Mouse (Mus musculus) thymus, adult 2 months (tissue): ENCODE data around the gene Olfr459. TPM values are rescaled to one million over a fixed set of nuclear protein-coding genes. Genes with fewer than 3 reads are reported as not detected.

Experiments used
- DNase-seq: peaks from one replicate; pipeline ENCODE4 v3.0.0; 2021
- H3K27ac ChIP-seq: fragments of 200-500 bp; 2 replicates; pipeline ENCODE4 v1.5.1; 2012; ENCODE audit warnings: low read length, control low read depth; ENCODE audit not compliant: control insufficient read depth, insufficient read depth
- H3K27me3 ChIP-seq: fragments of 200-500 bp; 2 replicates; pipeline ENCODE4 v1.6.1; 2012; ENCODE audit warnings: mild to moderate bottlenecking, low read length, moderate library complexity, mixed read lengths; ENCODE audit not compliant: control insufficient read depth, insufficient read depth
- H3K36me3 ChIP-seq: fragments of 200-500 bp; 2 replicates; pipeline ENCODE4 v1.6.1; 2012; ENCODE audit warnings: mild to moderate bottlenecking, low read length, moderate library complexity; ENCODE audit not compliant: control insufficient read depth, insufficient read depth
- H3K4me1 ChIP-seq: fragments of 200-500 bp; replicated peaks from 2 replicates; pipeline ENCODE4 v1.6.1; 2012; ENCODE audit warnings: low read length; ENCODE audit not compliant: control insufficient read depth, insufficient read depth
- H3K4me3 ChIP-seq: fragments of 200-500 bp; 2 replicates; pipeline ENCODE4 v1.5.1; 2012; ENCODE audit warnings: mild to moderate bottlenecking, low read length, control low read depth, moderate library complexity; ENCODE audit not compliant: control insufficient read depth, insufficient read depth
- CTCF ChIP-seq: fragments of 200-500 bp; IDR thresholded peaks from 2 replicates; pipeline ENCODE4 v1.5.1; 2012; ENCODE audit warnings: mild to moderate bottlenecking, control low read depth, low read length, moderate library complexity, borderline replicate concordance; ENCODE audit not compliant: control insufficient read depth, poor library complexity, insufficient read depth; ENCODE audit errors: extremely low read depth
- POLR2A ChIP-seq: fragments of 200-500 bp; IDR thresholded peaks from 2 replicates; pipeline ENCODE4 v1.6.1; 2012; ENCODE audit warnings: mild to moderate bottlenecking, low read length, control low read depth, moderate library complexity; ENCODE audit not compliant: control insufficient read depth, poor library complexity, insufficient read depth; ENCODE audit errors: extremely low read depth
- WGBS: fragments of 180-500 bp; shearing (Covaris S2); methylation state at CpG from one replicate; pipeline ENCODE4 v1.1.7; 2018; 5-methylcytosine and 5-hydroxymethylcytosine counted together
- polyA plus RNA-seq: library from polyadenylated mRNA; depleted of rRNA; stranded (reverse); fragments of >200 nt; gene quantifications from 2 replicates; pipeline ENCODE4 v1.2.3, GENCODE M21; 2012; rRNA removed

Olfr459 gene
- polyA plus RNA-seq, 1 experiment: not detected

GRCm38 (mm10) chr6:41741101-41741500, 33.9 kb downstream of the Olfr459 start:
- Histone ChIP-seq H3K4me3 (no peak overlapping the region), H3K27ac (no peak overlapping the region), H3K4me1 (no peaks in the 10 kb centered on the region), H3K27me3 (no peaks in the 10 kb centered on the region), H3K36me3 (no peaks in the 10 kb centered on the region)
- DNase-seq: no peak
- no peak for TF ChIP-seq CTCF

- Histone ChIP-seq H3K27me3 (no peaks in the 10 kb centered on the region), H3K27ac (no peak overlapping the region), H3K36me3 (no peaks in the 10 kb centered on the region), H3K4me1 (no peaks in the 10 kb centered on the region), H3K4me3 (no peak overlapping the region)
- WGBS: 94% methylated on average over 5 of the region's 5 CpGs
- TF ChIP-seq POLR2A (no peak), CTCF (no peak)
- no peak for DNase-seq
These were observed 40.1 kb downstream of the Olfr459 start for GRCm38 (mm10) chr6:41734719-41735470.

GRCm38 (mm10) chr6:41727989-41728609, 46.9 kb downstream of the Olfr459 start:
- TF ChIP-seq POLR2A: no peak
- no peak for TF ChIP-seq CTCF
- Histone ChIP-seq H3K4me3 (no peak overlapping the region), H3K27ac (no peak overlapping the region), H3K36me3 (no peaks in the 10 kb centered on the region), H3K4me1 (no peaks in the 10 kb centered on the region), H3K27me3 (no peaks in the 10 kb centered on the region)
- 71% methylated on average over 1 of the region's 1 CpGs for WGBS
- DNase-seq: peak; percentile 43

- TF ChIP-seq CTCF: no peak
- TF ChIP-seq POLR2A: no peak
- no peak overlapping the region for H3K4me3 ChIP-seq
- H3K36me3 ChIP-seq: no peaks in the 10 kb centered on the region
- DNase-seq: no peak
- no peak overlapping the region for H3K27ac ChIP-seq
- no peaks in the 10 kb centered on the region for H3K4me1 ChIP-seq
- H3K27me3 ChIP-seq: no peaks in the 10 kb centered on the region
- 90% methylated on average over 2 of the region's 2 CpGs for WGBS
These were observed 53.5 kb downstream of the Olfr459 start for GRCm38 (mm10) chr6:41721430-41721829.

Other genes starting within 250 kb of the Olfr459 start
- gene Ephb6, start 169.7 kb downstream of the Olfr459 start, polyA plus RNA-seq: 277 and 293 TPM in 2 replicates
- gene Trpv6, start 138.8 kb downstream of the Olfr459 start, polyA plus RNA-seq: 0.05 TPM in 2 replicates
- not detected in 2 replicates for gene Trpv5, start 94.4 kb downstream of the Olfr459 start, polyA plus RNA-seq
- not detected in 2 replicates for gene Llcfc1, start 90.7 kb downstream of the Olfr459 start, polyA plus RNA-seq
- 0.52 and 1.00 TPM in 2 replicates for gene Kel, start 70.8 kb downstream of the Olfr459 start, polyA plus RNA-seq
- not detected in 2 replicates for gene Pip, start 72.4 kb upstream of the Olfr459 start, polyA plus RNA-seq
- gene Sval2, start 77.8 kb upstream of the Olfr459 start, polyA plus RNA-seq: not detected in 2 replicates
- not detected in 2 replicates for gene Sval1, start 176.5 kb upstream of the Olfr459 start, polyA plus RNA-seq
- not detected in 2 replicates for gene Sval3, start 193.0 kb upstream of the Olfr459 start, polyA plus RNA-seq